9 mouse cellular contexts compared by ENCODE assay signal in the genomic region with DNA sequence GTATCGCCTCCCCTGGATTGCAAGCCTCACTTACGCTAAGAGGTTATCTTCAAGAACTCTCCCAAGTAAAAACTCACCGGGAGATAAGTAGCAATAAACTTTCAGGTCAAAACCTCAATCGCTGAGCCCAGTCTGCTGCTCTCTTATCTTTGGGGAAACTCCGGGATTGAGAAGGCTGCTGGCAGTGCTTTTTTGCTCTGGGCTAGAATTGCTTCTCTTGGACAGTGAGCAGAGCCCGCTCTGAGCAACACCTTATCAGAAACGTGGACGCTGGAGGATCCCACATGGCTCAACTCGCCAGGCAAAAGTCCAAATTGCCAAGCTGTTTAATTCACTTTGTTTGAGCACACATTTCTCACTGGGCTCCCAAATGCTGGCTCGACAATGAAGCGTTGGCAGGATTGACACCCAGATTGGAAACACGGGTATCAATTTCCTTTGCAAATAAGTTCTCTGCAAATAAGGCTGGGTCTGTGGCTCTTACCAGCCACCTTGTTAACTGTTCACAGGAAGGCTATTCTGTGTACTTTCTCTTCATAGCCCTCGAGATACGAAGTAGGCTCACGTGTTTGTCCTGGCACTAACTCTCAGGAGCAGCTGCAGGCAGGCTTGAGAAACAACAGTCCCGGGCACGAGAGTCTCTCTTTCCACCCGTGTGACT.
DNase-seq lines count a peak whose midpoint lies in the region; TF ChIP-seq lines count a peak whose summit lies in the region.
"Had no signal": no experiment of that assay in that cellular context is flagged by ENCODE, and none has a peak within 500 bp of the region (broad histone marks: within the 10 kb centered on the region; RNA-seq: fewer than 3 reads in every experiment).

No protein-coding gene starts in this region.

- WGBS in lung, adult 2 months, result 24% methylated on average over 18 of the region's 18 CpGs

- peak; percentile 47 for DNase-seq in NIH3T3 (ENCODE audit: low read depth)
- DNase-seq in brain, embryonic 18.5 days (ENCODE audit: low read depth, low spot score), result peak; percentile 37
- DNase-seq in heart, postnatal 36 days, result peak; percentile 45
- DNase-seq in lung, adult 2 months, result peak; percentile 58
- no peak for DNase-seq in spleen, postnatal 10 days (ENCODE audit: low spot score in 2 of 2)
- no peak for DNase-seq in kidney, adult 11 months
- DNase-seq in adrenal gland, adult 2 months, result no peak
- DNase-seq: retina, postnatal 1 day had no signal

- intact Hi-C loops in heart, postnatal 36 days (cut with DNase I), result loop anchor here (5.0 kb wide), 1 partner anchor 181 kb away; no protein-coding TSS in a partner anchor

- TF ChIP-seq POLR2A in lung, adult 2 months (IDR thresholded peaks at IDR 0.05; ENCODE audit: borderline replicate concordance, extremely low read depth, low read depth, low read length), result no peak

- H3K4me1 ChIP-seq in lung, adult 2 months (ENCODE audit: control insufficient read depth, insufficient read depth, low read length), result peaks cover 2% of the 10 kb centered on the region; the same call in 1 of the 2 replicates

- TF ChIP-seq CTCF in lung, adult 2 months (IDR thresholded peaks at IDR 0.05; ENCODE audit: insufficient read depth, low read length), result no peak

- no peak overlapping the region for H3K4me3 ChIP-seq in lung, adult 2 months (replicated peaks; ENCODE audit: extremely low read depth, low read depth, low read length)
- H3K4me3 ChIP-seq: erythroblast, embryonic 14.5 days had no signal

Comparison
In these comparisons a context has a peak if more than half of its experiments do, and no peak if none do; other contexts are left out.
1. DNase-seq: peak in NIH3T3 (single experiment), brain, embryonic 18.5 days (single experiment), heart, postnatal 36 days (2 of 2) and lung, adult 2 months (single experiment); none in spleen, postnatal 10 days (0 of 2), kidney, adult 11 months (single experiment) and adrenal gland, adult 2 months (single experiment).